Mouse (Mus musculus) limb, embryonic 11.5 days (tissue): ENCODE results near the gene Slc4a4. TPM values are rescaled to one million over a fixed set of nuclear protein-coding genes. Genes with fewer than 3 reads are reported as not detected.

Experiments
- ATAC-seq: fragments of 200-750 bp; cut with Nextera tagmentation; 2 replicates; pipeline ENCODE4 v1.8.0; 2017; ENCODE audit warnings: low read depth; ENCODE audit not compliant: insufficient number of reproducible peaks, low FRiP score, low TSS enrichment
- DNase-seq: peaks from one replicate; pipeline ENCODE4 v3.0.0-alpha.2; 2015; ENCODE audit warnings: low spot score
- H3K27ac ChIP-seq: fragments of 300-500 bp; sonication (generic); replicated peaks from 2 replicates; pipeline ENCODE4 v1.5.1; 2014; ENCODE audit warnings: low read depth, mild to moderate bottlenecking, low read length
- H3K27me3 ChIP-seq: fragments of 300-500 bp; sonication (generic); 2 replicates; pipeline ENCODE4 v1.6.1; 2014; ENCODE audit warnings: mild to moderate bottlenecking, low read length, mixed read lengths; ENCODE audit not compliant: control insufficient read depth, insufficient read depth
- H3K36me3 ChIP-seq: fragments of 300-500 bp; sonication (generic); 2 replicates; pipeline ENCODE4 v1.6.1; 2014; ENCODE audit warnings: mild to moderate bottlenecking, low read length, moderate library complexity, mixed read lengths; ENCODE audit not compliant: control insufficient read depth, insufficient read depth
- H3K4me1 ChIP-seq: fragments of 300-500 bp; sonication (generic); 2 replicates; pipeline ENCODE4 v1.6.1; 2014; ENCODE audit warnings: low read length, mixed read lengths; ENCODE audit not compliant: control insufficient read depth, insufficient read depth
- H3K4me2 ChIP-seq: fragments of 300-500 bp; sonication (generic); 2 replicates; pipeline ENCODE4 v1.6.1; 2014; ENCODE audit warnings: low read depth, mild to moderate bottlenecking, moderate library complexity; ENCODE audit not compliant: severe bottlenecking
- H3K4me3 ChIP-seq: fragments of 300-500 bp; sonication (generic); 2 replicates; pipeline ENCODE4 v1.5.1; 2014; ENCODE audit warnings: low read depth, low read length
- H3K9ac ChIP-seq: fragments of 300-500 bp; sonication (generic); 2 replicates; pipeline ENCODE4 v1.6.1; 2014; ENCODE audit warnings: mild to moderate bottlenecking, low read length
- H3K9me3 ChIP-seq: fragments of 300-500 bp; sonication (generic); 2 replicates; pipeline ENCODE4 v1.6.1; 2016; ENCODE audit warnings: low read length; ENCODE audit not compliant: control insufficient read depth
- whole genome bisulfite sequencing: fragments of 180-500 bp; shearing (Covaris S2); extraction: QIAGEN DNeasy Blood & Tissue Kit; methylation state at CpG from one replicate; pipeline ENCODE4 v1.1.7; 2014; 5-methylcytosine and 5-hydroxymethylcytosine counted together
- polyA plus RNA-seq: library from polyadenylated mRNA; unstranded; fragments of >200 nt; fragmentation: Nextera tagmentation; extraction: Ambion mirVana; gene quantifications from 2 replicates; pipeline ENCODE4 v1.2.1, GENCODE M21; 2014

The Slc4a4 gene
- polyA plus RNA-seq, 1 experiment from 2014 or later, result 1.9 TPM

GRCm38 (mm10) chr5:88958966-88959365 lies 72.3 kb downstream of the Slc4a4 start:
- WGBS, result 84% methylated on average over 5 of the region's 5 CpGs
- Histone ChIP-seq H3K4me1 (no peaks in the 10 kb centered on the region), H3K9me3 (no peaks in the 10 kb centered on the region), H3K4me3 (no peak overlapping the region), H3K27ac (no peak overlapping the region), H3K4me2 (no peak overlapping the region), H3K36me3 (no peaks in the 10 kb centered on the region), H3K27me3 (no peaks in the 10 kb centered on the region), H3K9ac (no peak overlapping the region)
- DNase-seq, result no peak
- no peak for ATAC-seq

DNA sequence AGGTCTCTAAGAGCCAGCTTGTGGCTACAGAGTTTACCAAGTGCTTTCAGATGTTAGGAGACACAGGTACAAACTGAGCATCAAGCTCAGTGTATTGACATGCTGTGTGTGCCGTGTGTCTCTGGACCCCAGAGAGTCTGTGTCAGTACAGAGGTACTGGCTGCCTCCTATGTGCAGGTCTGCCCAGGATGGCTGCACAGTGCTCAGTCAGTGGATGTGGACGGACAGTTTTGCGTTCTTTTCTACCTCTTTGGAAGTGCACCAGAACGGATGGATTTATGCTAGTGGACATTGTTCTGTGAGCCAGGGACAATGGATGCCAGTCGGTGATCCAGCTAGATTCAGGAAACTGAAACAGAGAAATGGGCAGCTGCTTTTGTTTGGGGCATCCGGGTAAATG lies 72.8 kb downstream of the Slc4a4 start:
- H3K4me1 ChIP-seq, result no peaks in the 10 kb centered on the region
- no peak for DNase-seq
- H3K27ac ChIP-seq, result no peak overlapping the region
- H3K9ac ChIP-seq, result no peak overlapping the region
- no peak for ATAC-seq
- no peaks in the 10 kb centered on the region for H3K9me3 ChIP-seq
- 89% methylated on average over 6 of the region's 6 CpGs for WGBS
- H3K36me3 ChIP-seq, result no peaks in the 10 kb centered on the region
- no peaks in the 10 kb centered on the region for H3K27me3 ChIP-seq
- H3K4me2 ChIP-seq, result no peak overlapping the region
- no peak overlapping the region for H3K4me3 ChIP-seq

DNA sequence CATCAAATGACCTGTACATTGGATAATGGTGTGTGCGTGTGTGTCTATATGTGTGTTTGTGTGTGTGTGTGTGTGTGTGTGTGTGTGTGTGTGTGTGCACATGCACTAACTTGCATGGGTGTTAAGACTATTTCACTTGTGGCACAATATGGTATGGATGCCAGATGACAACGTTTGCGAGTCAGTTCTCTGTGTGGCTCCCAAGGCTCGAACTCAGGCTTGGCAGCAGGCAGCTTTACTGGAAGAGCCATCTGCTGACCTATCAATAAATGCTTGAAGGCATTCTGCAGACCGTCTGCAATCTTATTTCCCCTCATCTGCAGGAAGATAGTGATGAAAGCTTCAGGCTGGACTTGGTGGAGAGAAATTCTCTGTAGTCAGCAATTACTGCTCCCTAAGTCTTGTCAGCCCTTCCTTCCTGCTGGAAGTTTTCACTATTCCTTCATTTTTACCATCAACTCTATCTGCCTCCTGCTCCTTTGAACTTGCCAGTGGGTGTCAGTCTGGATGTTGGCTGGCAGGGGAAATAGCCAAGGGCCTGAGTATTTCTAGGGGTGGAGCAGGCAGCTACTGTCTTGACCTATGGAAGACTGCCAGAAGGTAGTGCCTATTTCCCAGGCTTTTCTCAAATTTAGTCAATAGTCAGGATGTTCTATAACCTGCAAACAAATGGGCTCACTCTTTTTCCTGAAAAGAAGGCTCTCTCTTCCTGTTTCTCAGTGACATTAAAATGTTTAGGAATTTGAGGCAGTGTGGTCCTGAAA lies 73.9 kb downstream of the Slc4a4 start:
- Histone ChIP-seq H3K4me3 (no peak overlapping the region), H3K9ac (no peak overlapping the region), H3K36me3 (no peaks in the 10 kb centered on the region), H3K4me1 (no peaks in the 10 kb centered on the region), H3K4me2 (no peak overlapping the region), H3K27me3 (no peaks in the 10 kb centered on the region), H3K9me3 (no peaks in the 10 kb centered on the region), H3K27ac (no peak overlapping the region)
- DNase-seq (no peak), ATAC-seq (no peak)
- WGBS, result 76% methylated on average over 5 of the region's 5 CpGs

GRCm38 (mm10) chr5:88961351-88961761 lies 74.7 kb downstream of the Slc4a4 start:
- 79% methylated on average over 7 of the region's 7 CpGs for WGBS
- H3K27me3 ChIP-seq, result no peaks in the 10 kb centered on the region

DNA sequence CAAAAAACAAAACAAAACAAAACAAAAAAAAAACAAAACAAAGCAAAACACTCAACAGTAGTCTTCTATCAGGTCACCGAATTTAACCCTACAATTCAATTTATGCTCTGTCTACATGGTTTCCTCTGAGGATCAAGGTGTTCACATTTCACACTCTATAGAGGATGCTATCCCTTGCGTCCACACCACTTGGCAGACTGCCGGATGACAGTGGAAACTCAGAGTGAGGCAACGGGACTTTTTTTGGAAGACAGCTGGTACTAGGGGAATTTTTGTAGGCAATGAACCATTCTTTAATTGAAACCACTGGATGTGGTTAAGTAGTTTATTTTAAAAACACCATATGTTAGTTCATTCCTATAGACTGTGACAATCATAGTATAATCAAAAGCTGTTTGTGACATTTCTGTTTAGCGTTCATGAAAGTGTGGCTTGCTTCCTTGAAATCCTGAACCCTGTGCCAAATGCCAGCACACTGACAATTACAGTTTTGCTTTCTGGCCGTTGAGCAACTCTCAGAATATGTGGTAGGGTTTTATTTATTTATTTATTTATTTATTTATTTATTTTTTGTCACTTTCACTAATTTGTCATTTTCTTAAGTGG lies 78.2 kb downstream of the Slc4a4 start:
- H3K4me3 ChIP-seq, result no peak overlapping the region
- DNase-seq (no peak), ATAC-seq (no peak)
- H3K4me1 ChIP-seq, result no peaks in the 10 kb centered on the region
- no peaks in the 10 kb centered on the region for H3K9me3 ChIP-seq
- no peaks in the 10 kb centered on the region for H3K36me3 ChIP-seq
- H3K4me2 ChIP-seq, result no peak overlapping the region
- H3K27ac ChIP-seq, result no peak overlapping the region
- 81% methylated on average over 6 of the region's 6 CpGs for WGBS
- no peaks in the 10 kb centered on the region for H3K27me3 ChIP-seq
- H3K9ac ChIP-seq, result no peak overlapping the region

More at GRCm38 (mm10) chr5:88961351-88961761, 74.7 kb downstream of the Slc4a4 start:
- Histone ChIP-seq H3K4me3 (no peak overlapping the region), H3K36me3 (no peaks in the 10 kb centered on the region), H3K27ac (no peak overlapping the region), H3K9me3 (no peaks in the 10 kb centered on the region), H3K4me1 (no peaks in the 10 kb centered on the region), H3K4me2 (no peak overlapping the region), H3K9ac (no peak overlapping the region)
- no peak for DNase-seq
- no peak for ATAC-seq

DNA sequence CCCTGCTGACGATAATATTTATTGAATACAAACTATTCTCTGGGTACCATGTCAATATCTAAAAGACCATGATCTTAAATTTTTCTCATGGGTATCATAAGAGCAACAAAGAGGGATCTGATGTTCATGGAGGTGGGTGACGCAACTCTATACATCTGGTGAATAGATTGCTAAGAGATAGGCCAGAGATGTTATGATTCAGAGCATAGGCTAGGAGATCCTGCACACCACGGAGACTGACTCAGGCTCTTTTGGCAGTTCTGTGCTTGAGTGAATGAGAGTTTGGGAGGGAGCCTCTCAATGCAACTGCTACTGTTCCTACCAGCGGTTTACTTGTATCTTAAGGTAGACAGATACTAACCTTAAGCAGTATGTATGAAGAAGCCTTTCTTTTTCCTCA lies 79.9 kb downstream of the Slc4a4 start:
- WGBS, result 89% methylated on average over 4 of the region's 4 CpGs
- no peak overlapping the region for H3K27ac ChIP-seq
- H3K4me1 ChIP-seq, result no peaks in the 10 kb centered on the region
- DNase-seq, result no peak
- H3K9me3 ChIP-seq, result no peaks in the 10 kb centered on the region
- no peak overlapping the region for H3K4me3 ChIP-seq
- no peak for ATAC-seq
- H3K27me3 ChIP-seq, result no peaks in the 10 kb centered on the region
- H3K36me3 ChIP-seq, result no peaks in the 10 kb centered on the region
- no peak overlapping the region for H3K9ac ChIP-seq
- H3K4me2 ChIP-seq, result no peak overlapping the region

DNA sequence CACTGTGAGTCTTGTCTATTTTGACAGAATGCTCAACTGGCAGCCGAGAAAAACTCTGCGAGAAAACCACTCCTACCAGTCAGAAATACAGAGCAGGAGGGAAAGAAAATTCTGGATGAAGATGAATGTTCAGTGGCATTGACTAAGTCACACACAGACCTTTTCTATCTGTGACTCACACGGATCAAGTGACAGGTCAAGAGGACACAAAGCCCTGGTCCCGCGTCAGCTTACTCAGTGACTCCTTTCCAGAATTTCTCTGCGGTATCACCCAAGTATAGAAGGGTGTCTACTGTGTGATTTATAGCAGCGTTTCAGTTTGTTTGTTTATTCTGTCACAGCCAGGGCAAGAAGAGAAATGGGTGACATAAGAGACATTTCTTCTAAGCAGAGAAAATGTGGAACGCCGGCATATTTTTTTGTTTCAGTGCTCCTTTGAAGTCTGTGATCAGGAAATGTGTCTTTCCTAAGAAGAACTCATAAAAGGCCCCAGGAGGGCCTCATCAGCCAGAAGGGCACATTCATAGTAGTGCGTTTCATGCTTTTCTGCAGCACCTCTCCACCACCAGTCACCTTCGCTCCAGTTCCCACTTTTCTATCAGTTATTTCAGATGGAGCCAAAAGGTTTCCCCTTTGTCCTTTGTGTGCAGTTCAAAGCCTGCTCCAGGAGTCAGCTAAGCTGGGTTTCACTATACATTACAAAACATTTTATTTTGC lies 82.5 kb downstream of the Slc4a4 start:
- H3K4me2 ChIP-seq, result no peak overlapping the region
- no peak for ATAC-seq
- 34% methylated on average over 11 of the region's 11 CpGs for WGBS
- H3K9ac ChIP-seq, result no peak overlapping the region
- H3K36me3 ChIP-seq, result no peaks in the 10 kb centered on the region
- DNase-seq, result no peak
- no peaks in the 10 kb centered on the region for H3K9me3 ChIP-seq
- no peak overlapping the region for H3K27ac ChIP-seq
- no peak overlapping the region for H3K4me3 ChIP-seq
- H3K4me1 ChIP-seq, result no peaks in the 10 kb centered on the region
- no peaks in the 10 kb centered on the region for H3K27me3 ChIP-seq

DNA sequence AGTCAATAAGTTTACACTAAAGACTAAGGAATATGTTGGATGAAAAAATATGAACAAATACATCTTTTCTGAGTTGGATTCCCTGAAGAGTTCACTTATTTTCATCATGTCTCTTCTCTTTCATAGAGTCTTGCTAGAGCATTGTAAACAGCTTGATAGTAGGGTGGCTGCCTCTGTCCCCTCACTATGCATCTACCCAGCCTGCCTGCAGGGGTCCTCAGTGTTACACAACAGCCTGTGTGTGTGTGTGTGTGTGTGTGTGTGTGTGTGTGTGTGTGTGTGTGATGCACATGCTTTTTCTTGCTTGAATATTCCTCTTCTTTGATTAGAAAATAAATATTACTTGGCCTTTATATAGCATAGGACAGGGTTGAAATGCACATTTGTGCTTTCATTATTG lies 84.9 kb downstream of the Slc4a4 start:
- Histone ChIP-seq H3K4me3 (no peak overlapping the region), H3K4me1 (0 out of 2 replicates have a peak, but pooled peaks cover 4% of the 10 kb centered on the region), H3K27me3 (no peaks in the 10 kb centered on the region), H3K9ac (no peak overlapping the region), H3K9me3 (no peaks in the 10 kb centered on the region), H3K36me3 (no peaks in the 10 kb centered on the region), H3K27ac (no peak overlapping the region), H3K4me2 (no peak overlapping the region)
- DNase-seq (no peak), ATAC-seq (no peak)
